Mouse (Mus musculus): ENCODE results near the gene Pou3f3. TPM values are rescaled to one million over a fixed set of nuclear protein-coding genes. Genes with fewer than 3 reads are reported as not detected.

Pou3f3 gene
- polyA plus RNA-seq, 1 experiment from 2014 or later = not detected

DNA sequence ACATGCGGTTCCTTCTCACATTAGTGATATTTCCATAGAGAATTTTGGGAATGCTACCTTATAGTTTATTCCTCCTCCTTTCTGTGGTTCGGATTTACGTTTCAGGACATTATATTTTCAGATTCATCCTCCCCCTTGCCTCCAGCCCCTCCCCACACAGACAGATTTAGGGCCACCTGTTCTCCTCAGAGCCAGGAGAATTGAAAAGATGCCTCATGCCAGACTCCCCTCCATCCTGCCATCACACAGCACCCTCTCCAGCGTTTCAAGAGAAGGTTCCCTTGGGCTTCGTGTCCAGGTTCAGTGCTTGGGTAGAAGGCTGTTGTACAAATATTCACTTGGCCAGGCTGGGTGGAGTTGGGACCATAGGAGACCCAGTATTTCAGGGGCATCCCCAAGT is 25.8 kb downstream of the Pou3f3 start:
- ATAC-seq (no peak), DNase-seq (no peak)
- Histone ChIP-seq H3K27me3 (ENCODE audit: insufficient read depth, low read length) (peaks cover 13% of the 10 kb centered on the region; the same call in 1 of the 2 replicates), H3K4me1 (ENCODE audit: insufficient read depth) (no peaks in the 10 kb centered on the region), H3K4me3 (ENCODE audit: low read depth, low read length) (no peak overlapping the region), H3K4me2 (ENCODE audit: low read depth, low read length) (no peak overlapping the region), H3K9me3 (ENCODE audit: low read length) (no peaks in the 10 kb centered on the region), H3K36me3 (replicated peaks; ENCODE audit: insufficient read depth, low read length) (no peaks in the 10 kb centered on the region), H3K27ac (ENCODE audit: low read depth) (no peak overlapping the region), H3K9ac (replicated peaks) (no peak overlapping the region)
- WGBS (ENCODE audit: insufficient replicate concordance) = 56% methylated on average over 5 of the region's 5 CpGs
- TF ChIP-seq EP300 (IDR thresholded peaks at IDR 0.05; ENCODE audit: low read depth) (no peak), CTCF (IDR thresholded peaks at IDR 0.05; ENCODE audit: low read depth) (no peak)

DNA sequence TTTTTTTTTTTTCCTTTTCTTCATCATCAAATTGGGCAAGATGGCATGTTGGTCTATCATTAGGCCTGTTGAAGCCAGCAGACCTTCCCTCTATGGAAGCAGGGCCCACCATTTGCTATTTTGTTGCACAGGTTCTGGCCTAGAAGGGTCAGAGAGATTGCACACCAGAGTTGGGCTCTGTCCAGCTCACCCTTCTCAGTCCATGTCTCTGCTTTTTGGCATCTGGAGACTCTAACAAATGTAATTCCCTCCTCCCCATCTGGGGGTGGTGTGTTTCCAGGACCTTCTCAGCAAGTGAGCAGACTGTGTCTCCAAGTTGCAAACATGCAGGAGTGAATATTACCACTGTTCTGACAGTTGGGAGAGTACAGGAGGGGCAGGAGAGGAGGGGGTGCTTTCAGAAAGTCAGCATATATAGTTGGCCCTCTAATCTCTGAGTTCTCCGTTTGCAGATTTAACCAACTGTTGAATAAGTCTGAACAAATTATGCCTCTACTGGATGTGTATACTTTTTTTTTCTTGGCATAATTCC is 28.3 kb downstream of the Pou3f3 start:
- no peak overlapping the region for H3K9ac ChIP-seq (replicated peaks)
- DNase-seq (no peak), ATAC-seq (no peak)
- 83% methylated on average over 1 of the region's 1 CpGs for WGBS (ENCODE audit: insufficient replicate concordance)
- H3K4me2 ChIP-seq (ENCODE audit: low read depth, low read length) = no peak overlapping the region
- H3K4me1 ChIP-seq (ENCODE audit: insufficient read depth) = no peaks in the 10 kb centered on the region
- no peak for TF ChIP-seq CTCF (IDR thresholded peaks at IDR 0.05; ENCODE audit: low read depth)
- no peak for TF ChIP-seq EP300 (IDR thresholded peaks at IDR 0.05; ENCODE audit: low read depth)
- no peaks in the 10 kb centered on the region for H3K36me3 ChIP-seq (replicated peaks; ENCODE audit: insufficient read depth, low read length)
- H3K27me3 ChIP-seq (ENCODE audit: insufficient read depth, low read length) = peaks cover under 1% of the 10 kb centered on the region; the same call in 1 of the 2 replicates
- H3K9me3 ChIP-seq (ENCODE audit: low read length) = no peaks in the 10 kb centered on the region
- H3K4me3 ChIP-seq (ENCODE audit: low read depth, low read length) = no peak overlapping the region
- no peak overlapping the region for H3K27ac ChIP-seq (ENCODE audit: low read depth)

DNA sequence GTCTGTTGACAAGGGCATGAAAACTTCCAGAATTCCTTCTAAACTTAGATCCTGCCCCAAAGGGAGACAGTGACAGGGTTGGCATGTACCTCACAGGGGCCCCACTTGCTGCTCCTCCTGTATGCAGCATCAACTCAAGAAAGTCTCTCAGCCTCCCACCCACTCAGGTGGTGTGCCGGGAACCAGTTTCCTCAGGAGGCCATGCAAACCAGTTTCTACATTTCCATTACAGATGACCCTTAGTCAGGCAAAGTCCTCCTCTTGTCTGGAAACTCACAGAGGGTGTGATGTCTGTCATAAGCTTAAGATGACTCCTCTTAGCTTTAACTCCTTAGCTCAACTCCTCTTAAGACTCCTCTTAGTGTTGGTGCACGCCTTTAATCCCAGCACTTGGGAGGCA is 29.3 kb downstream of the Pou3f3 start:
- no peaks in the 10 kb centered on the region for H3K4me1 ChIP-seq (ENCODE audit: insufficient read depth)
- no peak overlapping the region for H3K9ac ChIP-seq (replicated peaks)
- DNase-seq = no peak
- no peaks in the 10 kb centered on the region for H3K9me3 ChIP-seq (ENCODE audit: low read length)
- H3K4me2 ChIP-seq (ENCODE audit: low read depth, low read length) = no peak overlapping the region
- no peaks in the 10 kb centered on the region for H3K36me3 ChIP-seq (replicated peaks; ENCODE audit: insufficient read depth, low read length)
- no peak overlapping the region for H3K4me3 ChIP-seq (ENCODE audit: low read depth, low read length)
- TF ChIP-seq CTCF (IDR thresholded peaks at IDR 0.05; ENCODE audit: low read depth) (no peak), EP300 (IDR thresholded peaks at IDR 0.05; ENCODE audit: low read depth) (no peak)
- no peak for ATAC-seq
- WGBS (ENCODE audit: insufficient replicate concordance) = 70% methylated on average over 2 of the region's 2 CpGs
- H3K27me3 ChIP-seq (ENCODE audit: insufficient read depth, low read length) = no peaks in the 10 kb centered on the region; the same call in 1 of the 2 replicates
- no peak overlapping the region for H3K27ac ChIP-seq (ENCODE audit: low read depth)

DNA sequence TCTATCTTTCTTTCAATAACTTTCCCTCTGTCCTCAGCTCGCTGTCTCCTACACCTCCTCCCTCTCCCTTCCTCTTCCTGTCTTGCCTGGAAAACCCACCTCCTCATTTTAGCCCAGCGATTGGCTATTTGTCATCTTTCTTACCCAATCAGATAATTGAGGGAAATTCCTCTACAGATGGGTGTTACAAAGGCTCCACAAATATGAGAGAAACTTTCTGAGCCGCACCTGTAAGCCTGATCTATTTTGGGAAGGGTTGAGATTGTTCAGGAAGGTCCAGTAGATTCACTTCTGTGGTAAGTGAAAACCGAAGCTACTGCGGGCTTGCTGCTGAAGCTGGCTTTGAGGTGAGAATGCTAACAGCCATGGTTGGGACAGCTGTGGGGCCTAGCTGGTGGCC is 31.6 kb downstream of the Pou3f3 start:
- TF ChIP-seq CTCF (IDR thresholded peaks at IDR 0.05; ENCODE audit: low read depth) (no peak), EP300 (IDR thresholded peaks at IDR 0.05; ENCODE audit: low read depth) (no peak)
- Histone ChIP-seq H3K9ac (replicated peaks) (no peak overlapping the region), H3K9me3 (ENCODE audit: low read length) (no peaks in the 10 kb centered on the region), H3K4me2 (ENCODE audit: low read depth, low read length) (no peak overlapping the region), H3K4me3 (ENCODE audit: low read depth, low read length) (no peak overlapping the region), H3K27ac (ENCODE audit: low read depth) (no peak overlapping the region), H3K4me1 (ENCODE audit: insufficient read depth) (no peaks in the 10 kb centered on the region), H3K36me3 (replicated peaks; ENCODE audit: insufficient read depth, low read length) (no peaks in the 10 kb centered on the region), H3K27me3 (ENCODE audit: insufficient read depth, low read length) (no peaks in the 10 kb centered on the region)
- ATAC-seq (no peak), DNase-seq (no peak)
- WGBS (ENCODE audit: insufficient replicate concordance) = 70% methylated on average over 5 of the region's 5 CpGs

DNA sequence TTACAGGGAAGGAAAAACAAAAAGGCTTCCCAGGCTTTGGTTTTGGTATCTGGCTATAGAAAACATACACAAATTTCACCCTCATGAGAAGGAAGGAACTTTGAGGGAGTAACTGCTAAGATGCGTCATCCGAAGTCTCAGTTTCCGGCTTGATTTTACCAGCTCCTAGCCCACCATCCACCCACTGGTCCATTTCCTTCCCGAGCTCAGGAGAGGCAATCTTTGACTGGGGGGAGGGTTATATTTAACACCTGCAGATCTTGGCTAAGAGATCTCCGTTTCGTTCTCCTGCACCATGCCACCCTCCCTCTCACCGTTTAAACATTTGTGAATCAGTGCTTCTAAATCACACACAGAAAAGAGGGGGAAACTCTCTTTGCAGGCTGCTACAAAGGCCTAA is 32.1 kb downstream of the Pou3f3 start:
- no peaks in the 10 kb centered on the region for H3K9me3 ChIP-seq (ENCODE audit: low read length)
- DNase-seq = no peak
- TF ChIP-seq CTCF (IDR thresholded peaks at IDR 0.05; ENCODE audit: low read depth) = no peak
- TF ChIP-seq EP300 (IDR thresholded peaks at IDR 0.05; ENCODE audit: low read depth) = no peak
- no peak for ATAC-seq
- no peak overlapping the region for H3K9ac ChIP-seq (replicated peaks)
- 69% methylated on average over 7 of the region's 7 CpGs for whole genome bisulfite sequencing (ENCODE audit: insufficient replicate concordance)
- H3K4me2 ChIP-seq (ENCODE audit: low read depth, low read length) = no peak overlapping the region
- no peaks in the 10 kb centered on the region for H3K4me1 ChIP-seq (ENCODE audit: insufficient read depth)
- no peaks in the 10 kb centered on the region for H3K27me3 ChIP-seq (ENCODE audit: insufficient read depth, low read length)
- H3K4me3 ChIP-seq (ENCODE audit: low read depth, low read length) = no peak overlapping the region
- no peaks in the 10 kb centered on the region for H3K36me3 ChIP-seq (replicated peaks; ENCODE audit: insufficient read depth, low read length)
- no peak overlapping the region for H3K27ac ChIP-seq (ENCODE audit: low read depth)

DNA sequence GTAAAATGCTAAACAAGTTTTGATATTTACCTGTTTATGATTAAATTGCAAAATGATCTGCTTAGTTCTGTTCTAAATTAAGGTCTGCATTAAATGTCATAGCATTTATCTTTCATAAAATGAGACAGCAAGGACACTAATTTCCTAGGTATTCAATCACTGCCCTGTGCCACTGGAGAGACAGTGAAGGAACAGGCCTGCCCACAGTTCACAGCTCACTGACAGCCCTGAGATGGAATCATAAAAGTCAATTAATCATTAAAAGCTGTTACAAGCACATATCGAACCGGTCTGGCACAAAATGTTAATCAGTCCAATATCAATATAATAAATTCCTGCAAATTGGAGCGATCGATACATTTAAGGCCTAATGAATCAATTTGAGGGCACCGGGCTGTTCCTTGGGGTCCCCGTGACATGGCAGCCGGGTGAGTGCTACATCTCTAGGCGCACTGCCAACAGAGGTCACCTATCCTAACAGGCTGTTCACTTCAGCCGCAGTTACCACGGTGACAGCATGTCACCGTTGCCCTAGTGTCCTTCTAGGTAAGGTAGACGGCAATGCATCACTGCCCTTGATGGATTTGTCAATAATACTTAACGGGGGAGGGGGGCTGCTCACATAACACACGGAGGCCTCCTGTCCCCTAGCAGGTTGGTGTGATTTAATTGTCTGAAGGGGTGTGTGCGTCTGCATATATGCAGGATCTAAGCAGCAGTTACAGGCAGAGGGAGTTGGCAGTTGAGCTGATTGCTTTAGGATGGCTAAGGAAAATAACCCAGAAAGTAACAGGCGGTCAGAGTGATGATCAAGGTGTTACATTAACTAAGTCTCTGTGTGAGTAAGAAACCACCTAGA is 46.0 kb downstream of the Pou3f3 start:
- H3K27me3 ChIP-seq (ENCODE audit: insufficient read depth, low read length) = no peaks in the 10 kb centered on the region
- 66% methylated on average over 16 of the region's 16 CpGs for WGBS (ENCODE audit: insufficient replicate concordance)
- ATAC-seq = peak; percentile 56
- no peak overlapping the region for H3K4me2 ChIP-seq (ENCODE audit: low read depth, low read length)
- TF ChIP-seq CTCF (IDR thresholded peaks at IDR 0.05; ENCODE audit: low read depth) (no peak), EP300 (IDR thresholded peaks at IDR 0.05; ENCODE audit: low read depth) (no peak)
- no peaks in the 10 kb centered on the region for H3K9me3 ChIP-seq (ENCODE audit: low read length)
- H3K4me1 ChIP-seq (ENCODE audit: insufficient read depth) = no peaks in the 10 kb centered on the region
- H3K36me3 ChIP-seq (replicated peaks; ENCODE audit: insufficient read depth, low read length) = no peaks in the 10 kb centered on the region
- H3K27ac ChIP-seq (ENCODE audit: low read depth) = no peak overlapping the region
- no peak overlapping the region for H3K4me3 ChIP-seq (ENCODE audit: low read depth, low read length)
- no peak overlapping the region for H3K9ac ChIP-seq (replicated peaks)
- peak; percentile 13 for DNase-seq
